Mouse (Mus musculus) neural tube, embryonic 14.5 days (tissue): Measurements from ENCODE around the gene Rpl41. TPM values are rescaled to one million over a fixed set of nuclear protein-coding genes. Genes with fewer than 3 reads are reported as not detected.
"Not testable (repeated sequence)": the region's sequence is repeated elsewhere in the genome, so short reads cannot be mapped to it uniquely, and the experiment has no call there.

Source experiments
- ATAC-seq: fragments of 200-750 bp; cut with Nextera tagmentation; 2 replicates; pipeline ENCODE4 v1.8.0; 2017; ENCODE audit warnings: low read depth, mild to moderate bottlenecking, moderate TSS enrichment, moderate library complexity
- H3K27ac ChIP-seq: fragments of 300-500 bp; sonication (generic); 2 replicates; pipeline ENCODE4 v1.5.1; 2014; ENCODE audit warnings: low read depth, mild to moderate bottlenecking, control low read depth, low read length, moderate library complexity, mixed read lengths
- H3K27me3 ChIP-seq: fragments of 300-500 bp; sonication (generic); 2 replicates; pipeline ENCODE4 v1.6.1; 2014; ENCODE audit warnings: low read length; ENCODE audit not compliant: control insufficient read depth, insufficient read depth
- H3K36me3 ChIP-seq: fragments of 300-500 bp; sonication (generic); 2 replicates; pipeline ENCODE4 v1.6.1; 2014; ENCODE audit warnings: low read length, mixed read lengths; ENCODE audit not compliant: control insufficient read depth, insufficient read depth
- H3K4me1 ChIP-seq: fragments of 300-500 bp; sonication (generic); 2 replicates; pipeline ENCODE4 v1.6.1; 2014; ENCODE audit warnings: low read length; ENCODE audit not compliant: control insufficient read depth, insufficient read depth
- H3K4me2 ChIP-seq: fragments of 300-500 bp; sonication (generic); 2 replicates; pipeline ENCODE4 v1.6.1; 2014; ENCODE audit warnings: mild to moderate bottlenecking, low read depth, low read length, control low read depth
- H3K4me3 ChIP-seq: fragments of 300-500 bp; sonication (generic); 2 replicates; pipeline ENCODE4 v1.5.1; 2014; ENCODE audit warnings: low read depth, low read length, control low read depth, mixed read lengths
- H3K9ac ChIP-seq: fragments of 300-500 bp; sonication (generic); replicated peaks from 2 replicates; pipeline ENCODE4 v1.6.1; 2014; ENCODE audit warnings: low read depth, mild to moderate bottlenecking, control low read depth, low read length, mixed read lengths
- H3K9me3 ChIP-seq: fragments of 300-500 bp; sonication (generic); 2 replicates; pipeline ENCODE4 v1.6.1; 2016; ENCODE audit warnings: low read length; ENCODE audit not compliant: control insufficient read depth
- WGBS: fragments of 180-500 bp; shearing (Covaris S2); extraction: QIAGEN DNeasy Blood & Tissue Kit; methylation state at CpG from one replicate; pipeline ENCODE4 v1.1.7; 2014; 5-methylcytosine and 5-hydroxymethylcytosine counted together
- polyA plus RNA-seq: library from polyadenylated mRNA; unstranded; fragments of >200 nt; fragmentation: Nextera tagmentation; extraction: Ambion mirVana; gene quantifications from 2 replicates; pipeline ENCODE4 v1.2.1, GENCODE M21; 2014

Gene Rpl41
- polyA plus RNA-seq, 1 experiment from 2014 or later: 2,479 TPM

DNA sequence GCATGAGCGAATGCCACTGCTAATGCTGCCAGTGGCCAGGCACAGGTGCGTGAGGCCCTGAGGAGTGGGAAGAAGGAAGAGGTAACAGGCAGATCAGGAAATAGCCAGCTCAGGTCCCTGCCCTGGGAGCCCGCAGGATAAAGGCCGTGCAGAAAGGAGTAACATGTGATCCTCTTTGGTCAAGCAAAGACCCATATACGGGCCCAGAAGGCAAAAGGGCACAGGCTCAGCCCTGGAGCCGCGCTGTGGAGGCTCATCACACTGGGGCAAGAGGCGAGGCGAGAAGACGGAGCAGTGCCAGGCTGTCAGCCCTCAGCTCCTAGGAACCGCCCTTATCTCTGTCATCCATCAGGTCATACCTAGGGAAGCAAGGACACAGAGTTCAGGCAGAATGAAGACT lies 38.8 kb downstream of the Rpl41 start:
- Histone ChIP-seq H3K9me3 (no peaks in the 10 kb centered on the region), H3K27me3 (no peaks in the 10 kb centered on the region), H3K4me2 (no peak overlapping the region), H3K36me3 (peaks cover 17% of the 10 kb centered on the region; the same call in 1 of the 2 replicates), H3K27ac (no peak overlapping the region), H3K4me1 (no peaks in the 10 kb centered on the region), H3K9ac (no peak overlapping the region), H3K4me3 (no peak overlapping the region)
- WGBS: 91% methylated on average over 11 of the region's 11 CpGs
- ATAC-seq: no peak

DNA sequence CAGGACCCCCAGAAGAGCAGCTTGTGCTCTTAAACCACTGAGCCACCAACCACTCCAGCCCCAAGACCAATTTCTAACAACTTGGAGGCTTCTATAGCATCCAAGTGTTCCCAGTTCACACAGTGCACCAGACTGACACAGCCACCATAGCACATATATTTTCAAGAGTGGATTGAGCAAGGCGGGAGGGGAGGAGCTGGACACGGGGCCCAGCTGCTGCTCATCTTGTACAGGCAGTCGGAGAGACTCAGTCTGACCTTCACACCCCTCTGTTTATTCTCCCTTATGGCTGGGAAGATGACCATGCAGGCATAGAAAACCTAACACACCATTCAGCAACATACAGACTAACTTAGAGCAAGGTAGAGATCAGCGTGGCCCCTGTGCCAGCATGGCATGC lies 39.3 kb downstream of the Rpl41 start:
- no peak for ATAC-seq

DNA sequence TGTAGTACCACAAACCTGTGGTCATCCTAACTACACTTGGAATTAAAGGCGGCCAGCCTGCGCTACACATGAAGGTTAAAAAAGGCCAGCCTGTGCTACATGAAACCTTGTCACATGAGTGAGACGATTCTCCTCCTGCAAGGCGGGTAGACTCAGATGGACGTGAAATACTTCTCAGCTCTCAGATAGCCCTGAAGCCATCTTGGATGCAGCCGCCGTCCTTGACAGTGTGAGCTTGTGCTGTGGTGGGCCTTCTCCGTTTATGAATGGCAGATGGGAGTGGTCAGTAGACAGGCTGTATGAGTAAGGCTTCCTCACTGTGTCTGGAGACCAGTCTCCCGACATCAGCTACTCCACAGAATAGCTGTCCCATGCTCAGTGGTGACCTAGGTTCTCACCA lies 39.9 kb downstream of the Rpl41 start:
- ATAC-seq: no peak
- Histone ChIP-seq H3K4me2 (no peak overlapping the region), H3K9me3 (no peaks in the 10 kb centered on the region), H3K27ac (no peak overlapping the region), H3K27me3 (no peaks in the 10 kb centered on the region), H3K4me3 (no peak overlapping the region), H3K9ac (no peak overlapping the region), H3K4me1 (no peaks in the 10 kb centered on the region), H3K36me3 (peaks cover 17% of the 10 kb centered on the region; the same call in 1 of the 2 replicates)
- 91% methylated on average over 9 of the region's 9 CpGs for WGBS

More for the DNA sequence above, 39.3 kb downstream of the Rpl41 start:
- Histone ChIP-seq H3K9me3 (no peaks in the 10 kb centered on the region), H3K4me3 (no peak overlapping the region), H3K36me3 (peaks cover 17% of the 10 kb centered on the region; the same call in 1 of the 2 replicates), H3K4me1 (no peaks in the 10 kb centered on the region), H3K9ac (no peak overlapping the region), H3K27ac (no peak overlapping the region), H3K4me2 (no peak overlapping the region), H3K27me3 (no peaks in the 10 kb centered on the region)
- WGBS: 88% methylated on average over 4 of the region's 4 CpGs

DNA sequence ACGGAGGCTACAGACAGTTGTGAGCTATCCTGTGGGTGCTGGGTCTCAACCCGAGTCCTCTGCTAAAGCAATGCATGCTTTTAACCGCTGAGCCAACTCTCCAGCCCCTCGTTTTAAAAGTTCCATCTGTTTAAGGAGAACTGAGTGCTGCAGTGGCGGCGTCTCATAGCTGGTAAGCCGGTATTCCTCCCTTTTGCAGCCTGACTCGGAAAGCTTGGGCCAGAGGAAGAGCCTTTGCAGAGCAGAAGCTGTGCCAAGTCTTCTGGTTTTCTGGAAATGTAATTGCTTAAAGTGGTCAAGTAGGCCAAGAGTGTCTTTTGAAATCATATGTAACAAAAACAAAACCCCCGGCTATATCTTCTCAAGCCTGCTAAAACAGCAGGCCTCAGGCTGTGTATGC lies 40.8 kb downstream of the Rpl41 start:
- Histone ChIP-seq H3K9me3 (no peaks in the 10 kb centered on the region), H3K9ac (no peak overlapping the region), H3K27me3 (no peaks in the 10 kb centered on the region), H3K27ac (no peak overlapping the region), H3K4me3 (no peak overlapping the region), H3K4me2 (no peak overlapping the region), H3K36me3 (peaks cover 17% of the 10 kb centered on the region; the same call in 1 of the 2 replicates), H3K4me1 (no peaks in the 10 kb centered on the region)
- ATAC-seq: no peak
- 86% methylated on average over 9 of the region's 9 CpGs for WGBS

DNA sequence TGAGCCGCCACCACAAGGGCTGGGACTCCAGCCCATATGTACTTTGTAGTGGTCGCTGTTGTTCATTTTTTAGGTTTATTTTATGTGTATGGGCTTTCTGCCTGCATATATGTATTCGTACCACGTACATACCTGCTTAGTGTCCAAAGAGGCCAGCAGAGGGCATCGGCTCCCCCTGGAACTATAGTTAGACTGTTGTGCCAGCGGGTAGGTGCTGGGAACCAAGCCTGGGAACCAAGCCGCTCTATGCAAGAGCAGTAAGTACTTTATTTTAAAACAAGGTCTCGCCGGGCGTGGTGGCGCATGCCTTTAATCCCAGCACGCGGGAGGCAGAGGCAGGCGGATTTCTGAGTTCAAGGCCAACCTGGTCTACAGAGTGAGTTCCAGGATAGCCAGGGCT lies 43.1 kb downstream of the Rpl41 start:
- H3K4me2 ChIP-seq: no peak overlapping the region
- H3K36me3 ChIP-seq: peaks cover 8% of the 10 kb centered on the region; the same call in 1 of the 2 replicates
- no peaks in the 10 kb centered on the region for H3K4me1 ChIP-seq
- ATAC-seq: no peak
- H3K4me3 ChIP-seq: no peak overlapping the region
- 95% methylated on average over 14 of the region's 14 CpGs for WGBS
- H3K9ac ChIP-seq: no peak overlapping the region
- H3K27ac ChIP-seq: no peak overlapping the region
- no peaks in the 10 kb centered on the region for H3K27me3 ChIP-seq
- H3K9me3 ChIP-seq: no peaks in the 10 kb centered on the region

DNA sequence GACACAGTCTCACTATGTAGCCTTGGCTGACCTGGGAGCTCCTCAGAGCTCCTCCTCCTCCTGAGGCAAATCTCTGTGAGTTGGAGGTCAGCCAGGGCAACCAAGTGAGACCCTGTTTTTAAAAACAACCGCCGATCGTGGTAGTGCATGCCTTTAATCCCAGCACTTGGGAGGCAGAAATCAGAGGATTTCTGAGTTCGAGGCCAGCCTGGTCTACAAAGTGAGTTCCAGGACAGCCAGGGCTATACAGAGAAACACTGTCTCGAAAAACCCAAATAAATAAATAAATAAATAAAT lies 43.8 kb downstream of the Rpl41 start:
- not testable (repeated sequence) for H3K36me3 ChIP-seq, H3K4me3 ChIP-seq, H3K4me2 ChIP-seq, ATAC-seq, H3K9ac ChIP-seq, H3K9me3 ChIP-seq, H3K4me1 ChIP-seq, H3K27ac ChIP-seq, H3K27me3 ChIP-seq
- 83% methylated on average over 5 of the region's 5 CpGs for WGBS

DNA sequence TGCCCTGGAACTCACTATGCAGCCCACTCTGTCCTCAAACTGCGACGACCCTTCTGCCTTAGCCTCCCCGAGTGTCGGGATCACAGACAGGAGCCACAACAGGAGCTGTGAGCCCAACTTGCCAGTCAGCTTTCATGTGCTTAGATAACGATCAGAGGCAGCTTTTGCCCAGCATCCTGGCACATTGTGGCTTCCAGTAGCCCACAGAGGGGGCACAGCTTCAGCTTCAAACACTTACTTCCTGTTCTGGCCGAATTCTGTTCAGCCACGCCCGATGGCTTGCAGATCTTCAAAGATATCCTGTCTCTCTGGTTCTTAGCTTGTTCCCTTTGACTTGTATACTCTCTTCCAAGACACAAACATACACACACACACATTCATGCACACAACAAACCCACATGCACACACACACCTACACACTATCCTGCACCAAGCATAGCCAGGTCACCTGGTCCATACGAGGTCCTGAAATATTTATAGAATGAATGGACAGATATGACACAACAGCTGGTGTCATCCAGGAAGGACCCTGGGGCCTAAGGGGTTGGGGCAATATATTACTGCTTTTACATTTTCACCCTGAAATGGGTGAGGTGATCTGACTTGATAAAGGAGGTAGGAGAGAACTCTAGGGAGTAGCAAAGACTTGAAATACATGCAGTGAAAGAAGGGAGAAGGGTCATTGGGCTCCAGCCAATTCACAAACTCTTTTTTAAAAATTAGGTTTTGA lies 44.3 kb downstream of the Rpl41 start:
- no peak overlapping the region for H3K27ac ChIP-seq
- 80% methylated on average over 9 of the region's 9 CpGs for WGBS
- no peak for ATAC-seq
- H3K36me3 ChIP-seq: 0 out of 2 replicates have a peak, but pooled peaks cover 4% of the 10 kb centered on the region
- H3K4me3 ChIP-seq: no peak overlapping the region
- no peak overlapping the region for H3K4me2 ChIP-seq
- no peaks in the 10 kb centered on the region for H3K27me3 ChIP-seq
- H3K9me3 ChIP-seq: no peaks in the 10 kb centered on the region
- no peak overlapping the region for H3K9ac ChIP-seq
- no peaks in the 10 kb centered on the region for H3K4me1 ChIP-seq

DNA sequence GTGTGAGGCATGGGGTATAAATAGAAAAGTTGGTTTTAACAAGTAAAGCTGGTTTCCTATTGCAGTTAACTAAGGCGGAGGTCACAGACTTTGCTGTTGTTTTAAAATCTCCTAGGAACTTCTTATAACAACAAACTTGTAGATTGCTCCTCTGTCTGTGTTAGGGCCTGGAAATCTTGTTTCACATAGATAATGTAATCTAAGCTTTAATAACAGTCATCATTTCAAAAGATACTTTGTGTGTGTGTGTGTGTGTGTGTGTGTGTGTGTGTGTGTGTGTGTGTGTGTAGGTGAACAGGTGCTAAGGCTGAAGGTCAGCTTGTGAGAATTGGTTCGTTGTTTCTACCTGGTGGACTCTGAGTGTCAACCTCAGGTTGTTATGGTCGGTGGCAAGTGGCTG lies 45.1 kb downstream of the Rpl41 start:
- H3K9me3 ChIP-seq: no peaks in the 10 kb centered on the region
- no peak overlapping the region for H3K9ac ChIP-seq
- no peak overlapping the region for H3K4me2 ChIP-seq
- no peak for ATAC-seq
- WGBS: 91% methylated on average over 3 of the region's 3 CpGs
- no peaks in the 10 kb centered on the region for H3K36me3 ChIP-seq
- no peaks in the 10 kb centered on the region for H3K27me3 ChIP-seq
- H3K4me1 ChIP-seq: peaks cover 6% of the 10 kb centered on the region; the same call in 1 of the 2 replicates
- no peak overlapping the region for H3K27ac ChIP-seq
- no peak overlapping the region for H3K4me3 ChIP-seq

DNA sequence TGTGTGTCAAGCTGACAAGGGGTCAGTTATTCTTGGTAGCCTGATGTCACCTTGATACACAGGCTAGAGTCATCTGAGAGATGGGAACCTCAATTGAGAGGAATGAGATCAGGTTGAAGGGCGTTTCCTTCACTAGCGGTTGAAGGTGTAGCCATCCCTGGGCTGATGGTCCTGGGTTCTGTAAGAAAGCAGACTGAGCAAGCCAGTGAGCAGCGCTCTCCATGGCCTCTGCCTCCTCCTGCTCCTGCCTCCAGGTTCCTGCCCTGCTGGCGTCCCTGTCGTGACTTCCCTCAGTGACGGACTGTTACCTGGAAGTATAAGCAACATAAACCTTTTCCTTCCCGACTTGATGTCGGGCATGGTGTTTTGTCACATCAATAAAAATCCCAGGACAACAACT lies 45.6 kb downstream of the Rpl41 start:
- no peak overlapping the region for H3K27ac ChIP-seq
- ATAC-seq: no peak
- H3K4me3 ChIP-seq: no peak overlapping the region
- H3K27me3 ChIP-seq: no peaks in the 10 kb centered on the region
- no peak overlapping the region for H3K9ac ChIP-seq
- no peaks in the 10 kb centered on the region for H3K9me3 ChIP-seq
- H3K36me3 ChIP-seq: no peaks in the 10 kb centered on the region
- no peak overlapping the region for H3K4me2 ChIP-seq
- WGBS: 72% methylated on average over 8 of the region's 8 CpGs
- peaks cover 6% of the 10 kb centered on the region; the same call in 1 of the 2 replicates for H3K4me1 ChIP-seq
